Mouse (Mus musculus) liver, embryonic 14.5 days (tissue): Measurements from ENCODE around the gene Prkg1. TPM values are rescaled to one million over a fixed set of nuclear protein-coding genes. Genes with fewer than 3 reads are reported as not detected.

ENCODE experiments used
- ATAC-seq: fragments of 200-750 bp; cut with Nextera tagmentation; 2 replicates; pipeline ENCODE4 v1.8.0; 2017; ENCODE audit warnings: moderate number of reproducible peaks, mild to moderate bottlenecking, moderate library complexity; ENCODE audit not compliant: insufficient read depth
- DNase-seq, 3 experiments: peaks; one replicate each; pipeline ENCODE4 v3.0.0-alpha.2; 2012 to 2013; ENCODE audit warnings: low read depth in 3 of 3, low spot score in 3 of 3
- H3K27ac ChIP-seq: fragments of 300-500 bp; sonication (generic); 2 replicates; pipeline ENCODE4 v1.5.1; 2014; ENCODE audit warnings: moderate library complexity, mild to moderate bottlenecking, control low read depth, inconsistent platforms
- H3K27me3 ChIP-seq: fragments of 300-500 bp; sonication (generic); 2 replicates; pipeline ENCODE4 v1.6.1; 2014; ENCODE audit warnings: mild to moderate bottlenecking, low read length, moderate library complexity; ENCODE audit not compliant: control insufficient read depth, insufficient read depth
- H3K36me3 ChIP-seq: fragments of 300-500 bp; sonication (generic); replicated peaks from 2 replicates; pipeline ENCODE4 v1.6.1; 2014; ENCODE audit warnings: low read depth; ENCODE audit not compliant: control insufficient read depth, insufficient read depth
- H3K4me1 ChIP-seq, 2 experiments: fragments of 200-500 bp in 1 of 2; fragments of 300-500 bp in 1 of 2; sonication (generic) in 1 of 2; replicated peaks; 2 replicates each; pipeline ENCODE4 v1.6.1; 2012 to 2014; ENCODE audit warnings: antibody characterized with exemption in 1 of 2, inconsistent platforms in 1 of 2, low read length in 1 of 2; ENCODE audit not compliant: control insufficient read depth in 2 of 2, insufficient read depth in 2 of 2
- H3K4me2 ChIP-seq: fragments of 300-500 bp; sonication (generic); 2 replicates; pipeline ENCODE4 v1.6.1; 2014; ENCODE audit warnings: low read depth, mild to moderate bottlenecking, control low read depth, moderate library complexity
- H3K4me3 ChIP-seq, 2 experiments: fragments of 200-500 bp in 1 of 2; fragments of 300-500 bp in 1 of 2; sonication (generic) in 1 of 2; 2 replicates each; pipeline ENCODE4 v1.5.1; 2012 to 2014; ENCODE audit warnings: low read depth in 2 of 2, low read length in 2 of 2, mild to moderate bottlenecking in 2 of 2, control low read depth in 1 of 2, inconsistent platforms in 1 of 2, moderate library complexity in 1 of 2; ENCODE audit not compliant: insufficient read depth in 1 of 2
- H3K9ac ChIP-seq: fragments of 300-500 bp; sonication (generic); replicated peaks from 2 replicates; pipeline ENCODE4 v1.6.1; 2014; ENCODE audit warnings: mild to moderate bottlenecking, control low read depth, moderate library complexity
- H3K9me3 ChIP-seq: fragments of 300-500 bp; sonication (generic); 2 replicates; pipeline ENCODE4 v1.6.1; 2016; ENCODE audit warnings: low read length, mixed read lengths; ENCODE audit not compliant: control insufficient read depth
- CTCF ChIP-seq: IDR thresholded peaks from 2 replicates; pipeline ENCODE4 v1.5.1; 2016; ENCODE audit warnings: antibody characterized with exemption, low read depth, control low read depth
- EP300 ChIP-seq: IDR thresholded peaks from 2 replicates; pipeline ENCODE4 v1.6.1; 2016; ENCODE audit warnings: antibody characterized with exemption, low read depth
- WGBS: fragments of 180-500 bp; shearing (Covaris S2); extraction: QIAGEN DNeasy Blood & Tissue Kit; methylation state at CpG from one replicate; pipeline ENCODE4 v1.1.7; 2014; ENCODE audit not compliant: insufficient replicate concordance; 5-methylcytosine and 5-hydroxymethylcytosine counted together
- polyA plus RNA-seq, 2 experiments: library from polyadenylated mRNA; depleted of rRNA in 1 of 2; stranded (reverse) in 1 of 2; unstranded in 1 of 2; fragments of >200 nt; fragmentation: Nextera tagmentation in 1 of 2; extraction: Ambion mirVana in 1 of 2; gene quantifications; 2 replicates each; pipeline versions ENCODE4 v1.2.1 to v1.2.3; 2012 to 2014

Prkg1 gene
- polyA plus RNA-seq, 2 experiments: 0.47 to 0.50 TPM

GRCm38 (mm10) chr19:30826106-30826505 lies 938.7 kb downstream of the Prkg1 start:
- Histone ChIP-seq H3K4me3 (no peak overlapping the region), H3K4me1 (no peaks in the 10 kb centered on the region), H3K27ac (no peak overlapping the region), H3K9ac (no peak overlapping the region), H3K4me2 (no peak overlapping the region), H3K36me3 (no peaks in the 10 kb centered on the region), H3K27me3 (no peaks in the 10 kb centered on the region), H3K9me3 (no peaks in the 10 kb centered on the region)
- ATAC-seq: no peak
- TF ChIP-seq EP300 (no peak), CTCF (no peak)
- no peak for DNase-seq
- WGBS: 22% methylated on average over 2 of the region's 2 CpGs

- ATAC-seq (no peak), DNase-seq (no peak)
- H3K9ac ChIP-seq: no peak overlapping the region
- H3K27ac ChIP-seq: no peak overlapping the region
- H3K27me3 ChIP-seq: no peaks in the 10 kb centered on the region
- 56% methylated on average over 6 of the region's 6 CpGs for whole genome bisulfite sequencing
- H3K36me3 ChIP-seq: no peaks in the 10 kb centered on the region
- no peak overlapping the region for H3K4me2 ChIP-seq
- no peak overlapping the region for H3K4me3 ChIP-seq
- H3K4me1 ChIP-seq: no peaks in the 10 kb centered on the region
- TF ChIP-seq CTCF: no peak
- TF ChIP-seq EP300: no peak
- no peaks in the 10 kb centered on the region for H3K9me3 ChIP-seq
Measured at GRCm38 (mm10) chr19:30815661-30816060, 949.2 kb downstream of the Prkg1 start.

GRCm38 (mm10) chr19:30806265-30806664 lies 958.6 kb downstream of the Prkg1 start:
- no peak overlapping the region for H3K9ac ChIP-seq
- TF ChIP-seq EP300: no peak
- no peak for TF ChIP-seq CTCF
- H3K36me3 ChIP-seq: no peaks in the 10 kb centered on the region
- no peaks in the 10 kb centered on the region for H3K9me3 ChIP-seq
- no peak for ATAC-seq
- no peak overlapping the region for H3K4me2 ChIP-seq
- H3K4me3 ChIP-seq: no peak overlapping the region
- H3K4me1 ChIP-seq: no peaks in the 10 kb centered on the region
- no peak for DNase-seq
- H3K27ac ChIP-seq: no peak overlapping the region
- whole genome bisulfite sequencing: 63% methylated on average over 5 of the region's 5 CpGs
- H3K27me3 ChIP-seq: no peaks in the 10 kb centered on the region

- H3K4me2 ChIP-seq: no peak overlapping the region
- no peak for DNase-seq
- no peaks in the 10 kb centered on the region for H3K36me3 ChIP-seq
- H3K27me3 ChIP-seq: no peaks in the 10 kb centered on the region
- H3K4me3 ChIP-seq: no peak overlapping the region
- ATAC-seq: no peak
- no peak overlapping the region for H3K9ac ChIP-seq
- WGBS: 27% methylated on average over 2 of the region's 2 CpGs
- TF ChIP-seq EP300: no peak
- no peak for TF ChIP-seq CTCF
- no peaks in the 10 kb centered on the region for H3K4me1 ChIP-seq
- H3K9me3 ChIP-seq: no peaks in the 10 kb centered on the region
- no peak overlapping the region for H3K27ac ChIP-seq
Measured at GRCm38 (mm10) chr19:30780803-30781202, 984.0 kb downstream of the Prkg1 start.

- Histone ChIP-seq H3K4me2 (no peak overlapping the region), H3K9me3 (no peaks in the 10 kb centered on the region), H3K4me3 (no peak overlapping the region), H3K9ac (no peak overlapping the region), H3K27ac (no peak overlapping the region), H3K27me3 (no peaks in the 10 kb centered on the region), H3K4me1 (no peaks in the 10 kb centered on the region), H3K36me3 (no peaks in the 10 kb centered on the region)
- TF ChIP-seq CTCF (no peak), EP300 (no peak)
- ATAC-seq: no peak
- no peak for DNase-seq
- 44% methylated on average over 1 of the region's 1 CpGs for WGBS
Measured at GRCm38 (mm10) chr19:30768316-30768715, 996.5 kb downstream of the Prkg1 start.

GRCm38 (mm10) chr19:30744426-30744825 lies 1020.4 kb downstream of the Prkg1 start:
- H3K4me1 ChIP-seq: no peaks in the 10 kb centered on the region
- no peak overlapping the region for H3K4me2 ChIP-seq
- no peak for TF ChIP-seq EP300
- no peak for TF ChIP-seq CTCF
- no peak overlapping the region for H3K27ac ChIP-seq
- no peak for ATAC-seq
- no peaks in the 10 kb centered on the region for H3K9me3 ChIP-seq
- DNase-seq: no peak
- H3K4me3 ChIP-seq: no peak overlapping the region
- H3K36me3 ChIP-seq: no peaks in the 10 kb centered on the region
- H3K27me3 ChIP-seq: no peaks in the 10 kb centered on the region
- no peak overlapping the region for H3K9ac ChIP-seq
